Mouse (Mus musculus) lung, postnatal 4 days (tissue): Measurements from ENCODE around the gene Olfr1116.
"Not testable (repeated sequence)": the region's sequence is repeated elsewhere in the genome, so short reads cannot be mapped to it uniquely, and the experiment has no call there.

Experiments used
- DNase-seq, 2 experiments: peaks; one replicate each; pipeline ENCODE4 v3.0.0; 2021

Gene Olfr1116

DNA sequence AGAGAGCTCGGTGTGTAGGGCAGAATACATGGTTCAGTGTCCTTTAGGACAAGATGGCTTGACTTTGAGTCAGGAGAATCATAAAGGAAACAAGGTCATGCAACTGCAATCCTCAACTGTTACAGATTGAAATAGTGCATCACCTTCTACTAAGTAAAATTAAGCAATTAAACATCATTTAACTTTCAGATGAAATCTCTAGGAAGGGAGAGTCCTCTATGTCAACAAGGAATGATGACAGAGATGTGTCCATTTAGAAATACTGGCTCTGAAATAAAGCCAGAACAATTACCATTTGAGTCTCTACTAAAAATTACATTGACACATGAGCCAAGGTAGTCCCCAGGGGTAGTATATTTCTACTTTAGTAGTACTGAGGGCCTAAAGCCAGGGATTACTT is at the start of gene Olfr1116:
TSS of gene Olfr1116 (plus strand) at position 301 of the 400 bp plus-strand sequence.
- DNase-seq, result no peak

GRCm38 (mm10) chr2:87247713-87248112 is 19.6 kb upstream of the Olfr1116 start, which contains the start of gene Olfr1115:
Gene Olfr1115, plus strand, starts transcription at chr2:87248013.
- DNase-seq, result no peak

GRCm38 (mm10) chr2:87293977-87294376 is 26.6 kb downstream of the Olfr1116 start:
- not testable (repeated sequence) for DNase-seq

GRCm38 (mm10) chr2:87307281-87307680 is 39.9 kb downstream of the Olfr1116 start, which contains the start of gene Olfr1118:
Gene Olfr1118, plus strand, starts transcription at chr2:87307581.
- DNase-seq, result no peak
